Mouse (Mus musculus): ENCODE measurements around the gene Zfp987. TPM values are rescaled to one million over a fixed set of nuclear protein-coding genes. Genes with fewer than 3 reads are reported as not detected.
"Not testable (repeated sequence)": the region's sequence is repeated elsewhere in the genome, so short reads cannot be mapped to it uniquely, and the experiment has no call there.

Zfp987 gene
- polyA plus RNA-seq, 1 experiment from 2014 or later, result 0.32 TPM

DNA sequence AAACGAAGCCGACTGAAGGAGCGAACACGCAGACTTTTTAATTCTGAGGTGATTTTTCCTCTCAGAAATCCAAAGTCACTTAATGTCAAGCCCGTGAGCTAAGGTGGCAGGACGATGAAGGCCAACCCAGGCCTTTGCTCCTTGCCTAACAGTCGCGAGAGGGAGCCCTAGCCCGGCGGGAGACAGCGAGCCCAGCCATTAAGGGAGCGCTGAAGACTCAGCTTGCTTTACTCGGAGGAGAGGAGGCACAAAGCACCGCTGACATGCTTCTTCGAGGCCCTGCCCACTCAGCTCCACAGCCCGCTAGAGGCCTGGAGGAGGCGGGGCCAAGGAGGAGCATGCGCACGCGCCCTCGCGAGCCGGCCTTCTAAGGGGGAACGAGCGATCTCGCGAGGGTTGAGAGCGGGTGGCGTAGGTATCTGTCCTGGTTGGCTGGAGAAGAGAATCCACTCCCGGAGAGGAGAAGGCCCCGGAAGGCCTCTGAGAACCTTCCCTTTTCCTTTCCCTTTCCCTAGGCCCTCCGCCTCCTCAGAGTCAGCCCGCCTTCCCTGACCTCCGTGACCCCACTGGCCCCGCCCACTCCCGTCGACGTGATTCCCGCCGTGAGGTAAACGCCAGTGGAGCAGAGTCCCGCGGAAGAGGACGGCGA lies 30.0 kb upstream of the Zfp987 start:
- not testable (repeated sequence) for H3K9ac ChIP-seq; H3K27ac ChIP-seq; H3K4me1 ChIP-seq; H3K36me3 ChIP-seq; H3K27me3 ChIP-seq (replicated peaks)
- WGBS (ENCODE audit: insufficient replicate concordance), result 26% methylated on average over 43 of the region's 45 CpGs
- Histone ChIP-seq H3K9me3 (replicated peaks) (peaks cover 28% of the 10 kb centered on the region), H3K4me2 (peak overlapping the region; percentile 57), H3K4me3 (peak overlapping the region; percentile 38)
- peak; percentile 47; the same call in 1 of the 2 replicates for ATAC-seq

DNA sequence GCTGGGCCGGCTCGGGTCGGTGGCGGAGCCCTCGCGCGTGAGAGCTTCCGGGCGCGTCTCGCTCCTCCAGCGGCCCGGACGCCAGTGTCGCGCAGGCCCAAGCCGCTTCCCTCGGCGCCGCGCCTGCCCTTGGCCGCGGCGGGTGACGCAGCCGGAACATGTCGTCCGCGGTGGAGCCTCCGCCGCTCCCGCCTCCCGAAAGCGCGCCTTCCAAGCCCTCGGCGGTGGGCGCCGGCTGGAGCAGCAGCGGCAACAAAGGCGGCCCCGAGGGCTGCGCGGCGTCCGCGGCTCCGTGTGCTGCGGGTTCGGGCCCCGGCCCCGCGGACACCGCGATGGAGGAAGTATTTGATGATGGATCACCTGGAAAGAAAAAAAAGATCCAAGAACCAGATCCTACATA lies 29.5 kb upstream of the Zfp987 start:
- H3K4me1 ChIP-seq; H3K9ac ChIP-seq; H3K36me3 ChIP-seq; ATAC-seq; H3K27me3 ChIP-seq (replicated peaks); H3K27ac ChIP-seq: not testable (repeated sequence)
- peak overlapping the region; percentile 38 for H3K4me3 ChIP-seq
- peaks cover 23% of the 10 kb centered on the region for H3K9me3 ChIP-seq (replicated peaks)
- H3K4me2 ChIP-seq, result peak overlapping the region; percentile 57
- 15% methylated on average over 55 of the region's 55 CpGs for WGBS (ENCODE audit: insufficient replicate concordance)

DNA sequence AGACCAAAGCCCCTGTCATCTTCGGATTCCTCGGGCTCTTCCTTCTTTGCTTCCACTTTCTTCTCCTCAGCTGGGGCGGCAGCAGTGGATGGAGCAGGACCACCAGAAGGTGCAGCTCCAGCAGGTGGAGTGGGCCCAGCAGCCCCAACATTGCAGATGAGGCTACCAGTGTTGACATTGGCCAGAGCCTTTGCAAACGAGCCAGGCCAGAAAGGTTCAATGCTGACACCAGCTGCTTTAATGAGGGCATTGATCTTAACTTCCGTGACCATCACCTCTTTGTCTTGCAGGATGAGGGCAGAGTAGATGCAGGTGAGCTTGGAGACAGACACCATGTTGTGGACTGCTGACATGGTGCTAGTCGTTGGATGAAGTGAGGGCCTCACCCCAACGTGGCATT lies 23.8 kb upstream of the Zfp987 start:
- not testable (repeated sequence) for H3K36me3 ChIP-seq; ATAC-seq; H3K27ac ChIP-seq; H3K4me2 ChIP-seq; H3K9me3 ChIP-seq (replicated peaks); H3K9ac ChIP-seq; H3K27me3 ChIP-seq (replicated peaks); H3K4me1 ChIP-seq; H3K4me3 ChIP-seq
- 67% methylated on average over 7 of the region's 7 CpGs for WGBS (ENCODE audit: insufficient replicate concordance)

DNA sequence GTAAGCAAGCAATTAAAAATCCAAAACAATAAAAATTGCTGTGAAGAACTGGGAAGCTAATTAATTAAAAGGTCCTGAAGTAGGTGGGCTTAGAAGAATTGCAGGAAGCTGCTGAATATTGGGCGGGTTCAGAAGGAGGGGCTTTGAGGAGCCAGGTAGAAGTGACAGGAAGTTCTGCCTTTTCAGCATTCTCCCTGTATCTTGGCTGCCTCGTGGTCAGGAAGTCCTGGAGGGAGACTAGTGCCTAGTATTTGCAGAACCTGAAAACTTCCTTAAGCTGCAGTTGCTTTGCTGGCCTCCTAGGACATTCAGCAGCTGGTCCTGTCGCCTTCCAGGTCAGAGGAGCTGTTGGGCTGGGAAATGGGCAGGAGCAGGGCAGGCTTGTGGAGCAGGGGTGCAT lies 4.3 kb downstream of the Zfp987 start:
- H3K27me3 ChIP-seq (replicated peaks); H3K9ac ChIP-seq; H3K4me3 ChIP-seq; ATAC-seq; H3K4me2 ChIP-seq; H3K36me3 ChIP-seq; H3K27ac ChIP-seq; H3K4me1 ChIP-seq; H3K9me3 ChIP-seq (replicated peaks): not testable (repeated sequence)
- WGBS (ENCODE audit: insufficient replicate concordance), result 23% methylated on average over 3 of the region's 3 CpGs

DNA sequence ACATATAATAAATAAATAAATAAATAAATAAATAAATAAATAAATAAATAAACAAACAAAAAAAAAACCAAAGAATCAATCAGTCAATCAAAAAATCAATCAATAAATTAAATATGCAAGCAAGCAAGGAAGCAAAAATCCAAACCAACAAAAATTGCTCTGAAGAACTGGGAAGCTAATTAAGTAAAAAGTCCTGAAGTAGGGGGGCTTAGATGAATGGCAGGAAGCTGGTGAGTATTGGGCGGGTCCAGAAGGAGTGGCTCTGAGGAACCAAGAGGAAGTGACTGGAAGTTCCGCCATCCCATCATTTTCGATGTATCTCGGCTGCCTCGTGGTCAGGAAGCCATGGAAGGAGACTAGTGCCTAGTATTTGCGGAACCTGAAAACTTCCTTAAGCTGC lies 59.4 kb downstream of the Zfp987 start, which contains the start of gene Zfp600:
Gene Zfp600, plus strand, starts transcription at position 301 of the 400 bp plus-strand sequence.
- H3K27ac ChIP-seq; H3K4me2 ChIP-seq; H3K27me3 ChIP-seq (replicated peaks); H3K9me3 ChIP-seq (replicated peaks); H3K9ac ChIP-seq; H3K4me3 ChIP-seq; ATAC-seq; H3K4me1 ChIP-seq; H3K36me3 ChIP-seq: not testable (repeated sequence)
- WGBS (ENCODE audit: insufficient replicate concordance), result no CpG with 5 or more reads among the region's 6 CpGs

DNA sequence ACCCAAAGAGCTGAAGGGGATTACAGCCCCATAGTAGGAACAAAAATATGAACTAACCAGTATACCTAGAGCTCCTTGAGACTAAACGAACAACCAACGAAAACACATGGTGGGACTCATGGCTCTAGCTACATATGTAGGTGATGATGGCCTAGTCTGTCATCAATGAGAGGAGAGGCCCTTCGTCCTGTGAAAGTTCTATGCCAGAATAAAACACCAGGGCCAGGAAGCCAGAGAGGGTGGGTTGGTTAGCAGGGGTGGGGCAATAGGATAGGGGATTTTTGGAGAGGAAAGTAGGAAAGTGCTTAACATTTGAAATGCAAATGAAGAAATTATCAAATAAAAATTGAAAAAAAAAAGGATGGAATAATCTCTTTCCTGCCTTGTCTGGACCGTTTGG lies 65.8 kb downstream of the Zfp987 start:
- not testable (repeated sequence) for H3K9me3 ChIP-seq (replicated peaks); H3K4me1 ChIP-seq; ATAC-seq; H3K36me3 ChIP-seq; H3K4me2 ChIP-seq; H3K27me3 ChIP-seq (replicated peaks); H3K4me3 ChIP-seq; H3K27ac ChIP-seq; H3K9ac ChIP-seq
- 58% methylated on average over 3 of the region's 4 CpGs for WGBS (ENCODE audit: insufficient replicate concordance)

DNA sequence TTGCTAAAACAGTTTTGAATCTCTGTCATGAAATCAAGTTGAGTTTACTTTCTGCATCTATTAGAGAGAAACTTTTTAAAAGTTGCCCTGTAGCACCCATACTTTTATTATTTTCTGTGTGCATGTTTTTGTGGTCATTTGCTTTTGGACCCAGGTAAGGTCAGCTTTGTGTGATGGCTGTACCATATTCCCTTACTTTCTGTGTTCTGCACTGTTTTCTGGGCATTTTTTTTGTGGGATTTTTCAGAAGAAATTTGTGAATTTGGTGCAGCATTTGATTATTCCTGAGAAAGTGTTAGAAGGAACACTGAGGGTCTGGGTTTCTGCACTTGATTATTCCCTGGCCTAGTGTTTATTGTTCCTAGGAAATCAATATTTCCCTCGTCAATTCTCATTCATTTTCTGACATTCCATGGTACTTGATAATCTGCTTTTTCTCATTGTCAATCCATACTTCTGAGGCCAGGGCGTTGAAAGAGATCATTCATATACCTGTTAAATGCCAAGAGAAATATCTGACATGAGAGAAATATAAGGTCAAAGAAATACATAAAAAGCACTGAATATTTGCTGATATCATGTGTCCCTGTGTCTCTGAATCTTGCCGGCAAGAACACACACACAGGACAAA lies 70.2 kb downstream of the Zfp987 start:
- 65% methylated on average over 3 of the region's 3 CpGs for WGBS (ENCODE audit: insufficient replicate concordance)
- ATAC-seq, result peak; percentile 40; the same call in 1 of the 2 replicates

DNA sequence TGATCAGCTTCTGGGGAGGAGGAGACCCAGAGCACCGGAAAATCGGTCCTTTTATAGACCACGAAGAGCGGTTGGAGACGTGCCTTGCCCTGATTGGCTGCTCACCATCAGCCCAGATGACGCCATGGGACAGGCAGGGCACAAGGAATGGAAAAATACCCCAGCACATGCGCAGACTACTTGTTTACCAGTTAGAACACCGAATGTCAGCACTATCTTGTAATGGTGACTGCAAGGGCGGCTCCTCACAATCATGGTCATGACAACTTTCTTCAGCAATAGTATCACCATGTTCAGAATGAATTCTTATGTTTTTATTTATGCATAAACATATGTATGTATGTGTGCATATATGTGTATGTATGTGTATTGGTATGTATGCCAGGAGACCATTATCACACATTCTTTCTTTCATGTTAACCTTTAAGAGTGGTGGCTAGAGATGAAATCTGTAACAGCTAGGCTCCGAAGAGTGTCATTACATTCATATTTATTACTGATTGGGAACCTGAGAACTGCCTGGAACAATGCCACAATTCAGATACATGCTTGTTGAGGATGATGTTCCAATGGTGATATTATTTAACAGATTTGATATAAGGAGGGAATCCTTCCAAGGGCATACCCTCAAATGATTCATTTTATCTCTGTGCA lies 70.9 kb downstream of the Zfp987 start:
- not testable (repeated sequence) for H3K36me3 ChIP-seq; H3K27ac ChIP-seq; H3K4me2 ChIP-seq; H3K27me3 ChIP-seq (replicated peaks); H3K9ac ChIP-seq; H3K4me1 ChIP-seq; H3K4me3 ChIP-seq
- WGBS (ENCODE audit: insufficient replicate concordance), result 67% methylated on average over 10 of the region's 10 CpGs
- peak; percentile 52 for ATAC-seq
- H3K9me3 ChIP-seq (replicated peaks), result peaks cover 18% of the 10 kb centered on the region

More for the DNA sequence above, 70.2 kb downstream of the Zfp987 start:
- not testable (repeated sequence) for H3K27ac ChIP-seq; H3K9ac ChIP-seq; H3K27me3 ChIP-seq (replicated peaks); H3K4me2 ChIP-seq; H3K4me3 ChIP-seq; H3K36me3 ChIP-seq; H3K4me1 ChIP-seq
- peaks cover 18% of the 10 kb centered on the region for H3K9me3 ChIP-seq (replicated peaks)

DNA sequence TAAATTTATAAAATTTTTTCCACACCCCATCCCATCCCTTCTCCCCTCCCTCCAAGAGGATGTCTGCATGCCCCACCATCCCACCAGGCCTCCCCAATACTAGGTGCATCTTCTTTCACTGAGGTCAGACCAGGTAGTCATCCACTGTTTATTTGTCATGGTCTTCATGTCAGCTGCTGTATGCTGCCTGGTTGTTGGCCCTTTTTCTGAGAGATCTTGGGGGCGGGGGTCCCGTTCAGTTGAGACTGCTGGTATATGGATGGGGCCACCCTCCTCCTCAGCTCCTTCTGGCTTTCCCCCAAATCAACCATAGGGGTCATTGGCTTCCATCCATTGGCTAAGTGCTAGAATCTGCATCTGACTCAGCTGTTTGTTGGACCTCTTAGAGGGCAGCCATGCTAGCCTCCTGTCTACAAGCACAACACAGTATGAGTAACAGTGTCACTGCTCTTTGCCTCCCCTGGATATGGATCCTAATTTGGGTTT lies 71.7 kb downstream of the Zfp987 start:
- WGBS (ENCODE audit: insufficient replicate concordance), result no CpG with 5 or more reads among the region's 2 CpGs
- not testable (repeated sequence) for H3K9ac ChIP-seq; H3K4me3 ChIP-seq; H3K27ac ChIP-seq; H3K27me3 ChIP-seq (replicated peaks); H3K36me3 ChIP-seq; H3K4me2 ChIP-seq; H3K4me1 ChIP-seq
- peak; percentile 59 for ATAC-seq
- H3K9me3 ChIP-seq (replicated peaks), result peaks cover 24% of the 10 kb centered on the region

DNA sequence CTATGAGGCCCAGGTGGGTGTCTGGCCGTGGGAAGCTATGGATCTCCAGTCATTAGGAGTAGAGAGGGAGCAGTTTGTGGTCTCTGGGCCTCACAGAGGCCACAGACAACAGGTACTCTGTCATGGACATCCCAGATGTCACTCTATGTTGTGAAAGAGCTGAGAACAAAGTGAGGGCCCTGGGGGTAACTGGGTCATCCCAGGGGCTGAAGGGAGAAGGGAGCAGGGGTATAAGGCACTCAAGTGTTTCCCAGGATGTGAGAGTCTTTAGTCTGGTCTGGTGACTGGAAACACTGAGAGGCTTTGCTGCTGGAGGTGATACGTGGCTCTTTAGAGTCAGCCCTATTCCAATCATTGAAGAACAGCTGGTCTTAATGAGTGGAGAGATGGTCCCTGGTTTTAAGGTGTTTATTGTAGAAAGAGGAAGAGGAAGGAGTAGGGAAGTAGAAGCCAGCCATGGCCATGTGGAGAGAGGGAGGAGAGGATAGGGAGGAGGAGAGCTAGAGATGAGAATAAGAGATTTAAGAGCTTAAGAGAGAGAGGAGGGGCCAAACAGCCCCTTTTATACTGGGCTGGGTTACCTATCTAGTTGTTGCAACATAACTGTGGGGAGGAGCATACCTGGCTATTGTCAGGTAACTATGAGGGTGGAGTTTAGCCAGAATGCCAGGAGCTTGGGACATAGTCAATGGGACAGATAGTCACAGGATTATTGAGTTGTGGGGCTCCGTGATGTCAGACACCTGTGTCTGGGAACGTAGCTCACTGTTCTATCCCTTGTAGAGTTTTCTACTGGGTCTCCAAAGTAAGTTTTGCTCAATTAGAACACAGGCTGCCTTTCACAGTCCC lies 76.5 kb downstream of the Zfp987 start:
- H3K4me2 ChIP-seq; H3K4me3 ChIP-seq; H3K36me3 ChIP-seq; H3K27ac ChIP-seq; H3K4me1 ChIP-seq; H3K27me3 ChIP-seq (replicated peaks); H3K9ac ChIP-seq: not testable (repeated sequence)
- H3K9me3 ChIP-seq (replicated peaks), result peaks cover 16% of the 10 kb centered on the region
- ATAC-seq, result peak; percentile 76
- WGBS (ENCODE audit: insufficient replicate concordance), result 39% methylated on average over 4 of the region's 4 CpGs
